Mouse (Mus musculus): Measurements from ENCODE around the gene Olfr961.

DNA sequence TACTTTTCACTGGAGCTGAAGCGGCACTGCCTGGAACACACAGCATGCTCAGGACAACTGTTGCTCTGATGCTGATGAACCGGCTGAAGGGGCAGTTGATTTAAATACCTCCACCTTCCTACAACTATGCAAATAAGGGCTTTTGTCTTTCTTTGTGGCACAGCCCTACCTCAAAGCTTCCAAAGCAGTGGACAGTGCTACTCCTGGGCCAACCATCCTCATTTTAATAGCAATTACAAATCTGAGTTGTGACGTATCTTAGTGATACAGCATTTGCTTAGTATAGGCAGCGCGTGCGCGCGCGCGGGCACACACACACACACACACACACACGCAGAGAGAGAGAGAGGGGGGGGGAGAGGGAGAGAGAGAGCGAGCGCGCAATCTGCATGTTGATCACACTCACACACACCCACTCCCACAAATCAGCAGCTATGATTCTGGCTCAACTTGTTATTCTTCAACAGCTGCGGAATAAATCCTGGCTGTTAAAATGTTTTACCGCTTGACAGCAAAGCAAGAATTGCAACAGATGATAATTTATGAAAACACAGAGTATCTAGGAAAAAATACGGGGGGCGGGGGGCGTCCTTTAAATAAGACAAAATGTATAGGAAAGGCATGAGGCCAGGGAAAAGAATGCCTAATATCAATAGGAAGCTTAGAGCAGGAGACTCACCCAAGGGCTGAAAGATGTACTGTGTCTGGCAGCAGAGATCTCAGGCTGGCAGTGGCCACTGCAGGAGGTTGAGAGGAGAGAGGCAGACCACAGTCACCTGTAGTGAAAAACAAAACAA is 42.2 kb upstream of the Olfr961 start:
- no peak for TF ChIP-seq POLR2A (IDR thresholded peaks at IDR 0.05; ENCODE audit: borderline replicate concordance, extremely low read depth, insufficient read depth, insufficient read length, poor library complexity, severe bottlenecking)
- no peak for TF ChIP-seq CTCF (IDR thresholded peaks at IDR 0.05; ENCODE audit: borderline replicate concordance, extremely low read depth, insufficient read depth, insufficient read length)
